ENCODE assay signal across 8 mouse cellular contexts in genomic region chr2:70509021-70509632, GRCm38 (mm10). TPM values are rescaled to one million over a fixed set of nuclear protein-coding genes. Genes with fewer than 3 reads are reported as not detected.
DNase-seq lines count a peak whose midpoint lies in the region; ATAC-seq lines count a peak whose summit lies in the region.

No protein-coding gene starts in this region.

- no peaks in the 10 kb centered on the region for H3K36me3 ChIP-seq in forebrain, embryonic 15.5 days
- H3K36me3 ChIP-seq in liver, embryonic 16.5 days (ENCODE audit: control insufficient read depth, insufficient read depth) = no peaks in the 10 kb centered on the region
- H3K36me3 ChIP-seq in neural tube, embryonic 15.5 days = no peaks in the 10 kb centered on the region

- H3K4me2 ChIP-seq in forebrain, embryonic 15.5 days (replicated peaks) = peak overlapping the region; percentile 93
- H3K4me2 ChIP-seq in liver, embryonic 16.5 days (ENCODE audit: low read depth, low read length) = peak overlapping the region; percentile 68
- H3K4me2 ChIP-seq in neural tube, embryonic 15.5 days = peak overlapping the region; percentile 94

- no peaks in the 10 kb centered on the region for H3K9me3 ChIP-seq in forebrain, embryonic 15.5 days
- H3K9me3 ChIP-seq in liver, embryonic 16.5 days (replicated peaks; ENCODE audit: control insufficient read depth, low read length) = no peaks in the 10 kb centered on the region
- no peaks in the 10 kb centered on the region for H3K9me3 ChIP-seq in neural tube, embryonic 15.5 days (replicated peaks)

- ATAC-seq in cerebellum, adult (ENCODE audit: insufficient number of reproducible peaks, low FRiP score, low TSS enrichment) = peak; percentile 82
- peak; percentile 94 for ATAC-seq in forebrain, embryonic 15.5 days (replicated peaks)
- peak; percentile 80 for ATAC-seq in liver, embryonic 16.5 days (ENCODE audit: low read depth)
- peak; percentile 94 for ATAC-seq in neural tube, embryonic 15.5 days (ENCODE audit: low FRiP score)

- no peak overlapping the region for H3K27ac ChIP-seq in forebrain, embryonic 15.5 days (replicated peaks)
- no peak overlapping the region for H3K27ac ChIP-seq in liver, embryonic 16.5 days (ENCODE audit: low read length)
- 0 out of 2 replicates have a peak overlapping the region, but pooled peaks have one; percentile 13 for H3K27ac ChIP-seq in neural tube, embryonic 15.5 days (replicated peaks)

- peak overlapping the region; percentile 50 for H3K9ac ChIP-seq in forebrain, embryonic 15.5 days (replicated peaks)
- H3K9ac ChIP-seq in liver, embryonic 16.5 days (ENCODE audit: low read depth, low read length) = no peak overlapping the region
- H3K9ac ChIP-seq in neural tube, embryonic 15.5 days (replicated peaks) = peak overlapping the region; percentile 54

- intact Hi-C loops in heart, postnatal 10 days (cut with DNase I) = loop anchor here (5.0 kb wide), 1 partner anchor 37 kb away; the partner anchor contains the start of gene Sp5

- under 1% methylated on average over 50 of the region's 56 CpGs for WGBS in forebrain, embryonic 15.5 days
- under 1% methylated on average over 52 of the region's 56 CpGs for WGBS in liver, embryonic 16.5 days (ENCODE audit: insufficient replicate concordance)
- under 1% methylated on average over 56 of the region's 56 CpGs for WGBS in neural tube, embryonic 15.5 days

- H3K27me3 ChIP-seq in forebrain, embryonic 15.5 days = peaks cover 10% of the 10 kb centered on the region; the same call in 1 of the 2 replicates
- peaks cover 13% of the 10 kb centered on the region for H3K27me3 ChIP-seq in liver, embryonic 16.5 days (ENCODE audit: control insufficient read depth, insufficient read depth, low read depth, low read length)
- H3K27me3 ChIP-seq in neural tube, embryonic 15.5 days (replicated peaks) = 0 out of 2 replicates have a peak, but pooled peaks cover 6% of the 10 kb centered on the region

- H3K4me1 ChIP-seq in forebrain, embryonic 15.5 days = peaks cover 10% of the 10 kb centered on the region
- H3K4me1 ChIP-seq in liver, embryonic 16.5 days (ENCODE audit: control insufficient read depth, low read depth, low read length) = no peaks in the 10 kb centered on the region; the same call in 1 of the 2 replicates
- H3K4me1 ChIP-seq in neural tube, embryonic 15.5 days = peaks cover 11% of the 10 kb centered on the region

- peak overlapping the region; percentile 56 for H3K4me3 ChIP-seq in forebrain, embryonic 15.5 days
- peak overlapping the region; percentile 56 for H3K4me3 ChIP-seq in liver, embryonic 16.5 days (ENCODE audit: low read depth, low read length)
- H3K4me3 ChIP-seq in neural tube, embryonic 15.5 days (replicated peaks) = peak overlapping the region; percentile 49

- DNase-seq in CD4-positive helper T cell, adult 2 months (ENCODE audit: low read depth, low spot score) = peak; percentile 11
- DNase-seq in heart, postnatal 10 days = peak; percentile 76
- peak; percentile 93 to 95 for DNase-seq in kidney, postnatal 4 days
- peak; percentile 85 for DNase-seq in testis, postnatal 14 days (ENCODE audit: low spot score)

RNA-seq across cellular contexts. Expression of gene Erich2, which starts 0.5 kb away (rescaled TPM):
- polyA plus RNA-seq in forebrain, embryonic 15.5 days (2015; fragmentation: Nextera tagmentation; extraction: Ambion mirVana) = 2.0 and 2.4 TPM in 2 replicates
- not detected for total RNA-seq in heart, postnatal 10 days (2021)
- polyA plus RNA-seq in liver, embryonic 16.5 days (2015; fragmentation: Nextera tagmentation; extraction: Ambion mirVana) = 0.07 TPM in 1 of 2 replicates, not detected in the other
- polyA plus RNA-seq in neural tube, embryonic 15.5 days (2015; fragmentation: Nextera tagmentation; extraction: Ambion mirVana) = 0.92 and 2.1 TPM in 2 replicates

RNA-seq across cellular contexts. Expression of gene Sp5, which starts 34.4 kb away (rescaled TPM):
- polyA plus RNA-seq in forebrain, embryonic 15.5 days (2015; fragmentation: Nextera tagmentation; extraction: Ambion mirVana) = 4.2 and 4.5 TPM in 2 replicates
- under 1 TPM; 0.12 to 0.27 TPM for total RNA-seq in heart, postnatal 10 days (2021)
- polyA plus RNA-seq in liver, embryonic 16.5 days (2015; fragmentation: Nextera tagmentation; extraction: Ambion mirVana) = 0.04 TPM in 1 of 2 replicates, not detected in the other
- polyA plus RNA-seq in neural tube, embryonic 15.5 days (2015; fragmentation: Nextera tagmentation; extraction: Ambion mirVana) = 1.6 and 2.1 TPM in 2 replicates

RNA-seq across cellular contexts. Expression of gene Gad1, which starts 43.7 kb away (rescaled TPM):
- 70.9 and 71.1 TPM in 2 replicates for polyA plus RNA-seq in forebrain, embryonic 15.5 days (2015; fragmentation: Nextera tagmentation; extraction: Ambion mirVana)
- under 1 TPM; 0.47 to 0.67 TPM for total RNA-seq in heart, postnatal 10 days (2021)
- 0.06 TPM in 1 of 2 replicates, not detected in the other for polyA plus RNA-seq in liver, embryonic 16.5 days (2015; fragmentation: Nextera tagmentation; extraction: Ambion mirVana)
- 84.0 and 96.5 TPM in 2 replicates for polyA plus RNA-seq in neural tube, embryonic 15.5 days (2015; fragmentation: Nextera tagmentation; extraction: Ambion mirVana)

Comparison
In these comparisons a context has a peak if more than half of its experiments do, and no peak if none do; other contexts are left out.
1. DNase-seq: peak in every context shown above with its lines; median percentile 94 in kidney, postnatal 4 days; 85 in testis, postnatal 14 days; 76 in heart, postnatal 10 days; 11 in CD4-positive helper T cell, adult 2 months.
2. RNA of gene Gad1, which starts 43.7 kb away (polyA plus RNA-seq): 84.0 to 96.5 TPM in neural tube, embryonic 15.5 days and 70.9 to 71.1 TPM in forebrain, embryonic 15.5 days; 0.06 TPM in liver, embryonic 16.5 days; every median in the first group is over 10 times any median in the second.
3. Peak in every context shown above with its lines, with median percentiles within 50 percentile points of each other: ATAC-seq, H3K4me2 ChIP-seq and H3K4me3 ChIP-seq.